Mouse (Mus musculus) heart, postnatal 0 days (tissue): Measurements from ENCODE around the gene Dclk1.

ENCODE experiments used
- CTCF ChIP-seq: IDR thresholded peaks from 2 replicates; pipeline ENCODE4 v1.5.1; 2016; ENCODE audit warnings: antibody characterized with exemption, control low read depth, low read depth
- EP300 ChIP-seq: IDR thresholded peaks from 2 replicates; pipeline ENCODE4 v1.6.1; 2016; ENCODE audit warnings: antibody characterized with exemption, low read depth

DNA sequence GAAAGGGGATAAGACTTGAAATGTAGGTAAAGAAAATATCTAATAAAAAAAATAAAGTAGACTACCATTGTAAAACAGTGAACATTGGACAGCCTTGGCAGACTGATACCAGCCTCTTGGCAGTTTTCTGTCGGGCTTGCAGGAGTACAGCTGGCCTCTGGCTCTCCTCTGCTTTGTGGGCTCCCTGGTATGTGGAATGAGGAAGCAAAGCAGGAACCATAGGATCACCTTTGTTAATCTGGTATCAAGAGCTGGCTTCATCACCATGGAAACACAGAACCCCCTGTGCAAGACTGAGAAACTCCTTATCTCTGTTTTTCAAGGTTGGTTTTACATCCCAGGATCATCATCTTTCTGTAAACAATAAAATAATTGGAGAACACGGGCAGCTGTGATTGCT lies 29.9 kb upstream of the Dclk1 start:
- TF ChIP-seq CTCF (no peak), EP300 (no peak)
